Mouse (Mus musculus) left cerebral cortex, postnatal 25 days (tissue): ENCODE data around the gene Smarcc2. TPM values are rescaled to one million over a fixed set of nuclear protein-coding genes. Genes with fewer than 3 reads are reported as not detected.
"Not testable (repeated sequence)": the region's sequence is repeated elsewhere in the genome, so short reads cannot be mapped to it uniquely, and the experiment has no call there.

Source experiments
- DNase-seq, 2 experiments: peaks; one replicate each; pipeline ENCODE4 v3.0.0; 2022; ENCODE audit warnings: low spot score in 2 of 2, mixed read lengths in 1 of 2
- intact Hi-C: fragments of 180-260 bp; cut with DNase I; formaldehyde crosslinking; loops from one replicate; pipeline ENCODE4 v1.15.1; 2025
- total RNA-seq, 2 experiments: library from RNA; stranded (reverse); gene quantifications; 2 replicates each; pipeline ENCODE4 v1.2.3; 2021

Smarcc2 gene
- total RNA-seq, 2 experiments from 2014 or later = 228 to 232 TPM

DNA sequence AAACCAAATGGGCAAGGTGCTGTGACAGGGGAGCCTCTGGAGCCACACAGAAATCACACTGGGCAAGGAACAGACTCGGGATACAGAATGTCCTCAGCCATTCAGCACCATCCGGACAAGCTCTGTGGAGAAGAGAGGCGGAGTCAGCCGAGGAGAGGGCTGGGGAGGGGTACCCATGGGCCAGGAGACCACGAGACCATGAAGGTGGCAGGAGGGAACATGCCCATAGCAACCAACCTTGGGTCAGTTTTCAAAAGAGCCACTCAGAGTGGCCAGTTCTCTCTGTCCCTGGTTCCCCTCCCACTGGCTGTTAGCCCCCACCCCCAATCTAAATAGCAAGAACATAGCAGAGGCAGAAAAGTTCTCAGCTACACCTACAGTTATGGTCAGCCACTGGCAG lies 31.9 kb downstream of the Smarcc2 start:
- DNase-seq = peak in 1 of 2 experiments; percentile 16
- intact Hi-C loops = no loop called here

DNA sequence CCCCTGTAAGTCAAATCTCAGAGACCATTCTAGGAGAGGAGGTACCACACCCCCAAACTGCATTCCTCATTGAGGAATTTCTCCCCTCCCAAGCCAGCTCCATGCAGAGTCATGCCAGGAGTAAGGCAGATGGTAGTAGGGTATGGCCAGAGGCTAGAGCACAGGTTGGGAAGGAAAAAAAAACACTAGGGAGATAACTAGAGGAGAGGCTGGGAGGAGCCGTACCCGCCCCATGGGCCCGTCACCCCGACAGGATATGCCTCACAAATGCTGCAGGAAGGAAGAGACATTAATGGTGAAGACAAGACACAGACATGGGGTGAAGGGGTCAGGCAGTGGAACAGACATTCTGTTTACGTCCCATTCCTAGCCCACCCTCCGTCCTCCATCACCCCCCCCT lies 32.4 kb downstream of the Smarcc2 start:
- intact Hi-C loops = no loop called here
- DNase-seq = peak; percentile 13 to 20

DNA sequence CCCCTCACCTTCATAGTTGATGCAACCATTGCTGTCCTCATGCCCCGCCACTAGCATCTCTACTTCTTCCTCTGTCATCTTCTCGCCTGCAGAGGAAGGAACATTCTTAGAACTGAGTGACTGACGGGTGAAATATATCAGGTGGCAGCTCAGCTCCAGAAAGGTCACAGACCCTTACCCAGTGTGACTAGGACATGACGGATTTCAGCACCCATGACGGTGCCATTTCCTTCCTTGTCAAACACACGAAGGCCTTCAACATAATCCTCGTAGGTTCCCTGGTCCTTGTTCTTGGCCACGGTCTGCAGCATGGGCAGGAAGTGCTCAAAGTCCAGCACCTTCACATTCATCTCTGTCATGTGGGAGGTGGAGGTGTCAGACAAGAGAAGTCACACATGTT lies 33.0 kb downstream of the Smarcc2 start:
- DNase-seq, intact Hi-C loops: not testable (repeated sequence)

DNA sequence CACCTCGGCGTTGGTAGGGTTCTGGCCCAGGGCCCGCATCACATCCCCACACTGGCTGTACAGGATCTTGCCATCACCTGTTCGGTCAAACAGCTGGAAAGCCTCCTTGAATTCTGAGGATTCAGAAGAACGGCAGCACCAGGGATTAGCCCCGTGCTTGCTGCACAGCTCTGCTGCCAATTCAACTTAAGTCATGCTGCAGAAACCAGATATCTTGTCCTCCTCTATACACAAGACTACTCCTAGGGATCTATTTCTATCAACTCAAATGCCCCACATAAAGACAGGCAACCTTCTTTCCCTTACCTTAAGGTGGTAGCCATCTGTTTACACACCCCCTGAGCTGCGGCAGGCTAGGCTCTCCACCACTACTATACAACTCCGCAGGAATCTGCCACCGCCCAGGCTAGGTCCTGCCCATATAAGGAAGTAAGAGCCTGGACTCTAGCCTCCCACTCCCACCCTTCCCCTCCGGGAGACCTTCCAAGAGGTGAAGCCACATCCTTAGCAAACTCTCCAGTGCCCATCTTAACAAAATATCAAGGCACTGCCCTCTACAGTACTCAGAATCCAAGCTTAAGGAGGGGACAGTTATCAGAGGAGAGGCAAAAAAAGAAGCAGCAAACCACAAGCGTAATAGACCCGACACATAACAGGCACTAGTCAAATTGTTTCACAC lies 33.7 kb downstream of the Smarcc2 start:
- DNase-seq = peak; percentile 59 to 83
- intact Hi-C loops = no loop called here

DNA sequence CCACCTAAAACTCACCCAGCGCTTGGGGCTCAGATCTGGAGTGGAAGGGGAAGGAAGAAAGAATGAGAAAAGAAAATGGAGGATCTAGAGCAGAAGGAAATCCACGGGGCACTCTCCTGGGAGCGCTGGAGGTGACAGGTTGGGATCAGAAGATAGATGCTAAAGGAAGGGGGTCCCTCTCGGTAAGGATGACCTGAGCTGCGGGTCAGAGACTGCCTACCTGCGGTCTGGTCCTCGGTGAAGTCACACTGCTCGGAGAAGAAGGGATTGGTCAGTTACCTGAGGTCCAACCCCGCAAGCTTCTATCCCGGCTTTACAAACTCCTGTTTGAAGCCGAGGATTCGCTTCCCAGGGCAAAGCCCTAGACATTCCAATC lies 34.3 kb downstream of the Smarcc2 start:
- intact Hi-C loops = no loop called here
- no peak for DNase-seq

DNA sequence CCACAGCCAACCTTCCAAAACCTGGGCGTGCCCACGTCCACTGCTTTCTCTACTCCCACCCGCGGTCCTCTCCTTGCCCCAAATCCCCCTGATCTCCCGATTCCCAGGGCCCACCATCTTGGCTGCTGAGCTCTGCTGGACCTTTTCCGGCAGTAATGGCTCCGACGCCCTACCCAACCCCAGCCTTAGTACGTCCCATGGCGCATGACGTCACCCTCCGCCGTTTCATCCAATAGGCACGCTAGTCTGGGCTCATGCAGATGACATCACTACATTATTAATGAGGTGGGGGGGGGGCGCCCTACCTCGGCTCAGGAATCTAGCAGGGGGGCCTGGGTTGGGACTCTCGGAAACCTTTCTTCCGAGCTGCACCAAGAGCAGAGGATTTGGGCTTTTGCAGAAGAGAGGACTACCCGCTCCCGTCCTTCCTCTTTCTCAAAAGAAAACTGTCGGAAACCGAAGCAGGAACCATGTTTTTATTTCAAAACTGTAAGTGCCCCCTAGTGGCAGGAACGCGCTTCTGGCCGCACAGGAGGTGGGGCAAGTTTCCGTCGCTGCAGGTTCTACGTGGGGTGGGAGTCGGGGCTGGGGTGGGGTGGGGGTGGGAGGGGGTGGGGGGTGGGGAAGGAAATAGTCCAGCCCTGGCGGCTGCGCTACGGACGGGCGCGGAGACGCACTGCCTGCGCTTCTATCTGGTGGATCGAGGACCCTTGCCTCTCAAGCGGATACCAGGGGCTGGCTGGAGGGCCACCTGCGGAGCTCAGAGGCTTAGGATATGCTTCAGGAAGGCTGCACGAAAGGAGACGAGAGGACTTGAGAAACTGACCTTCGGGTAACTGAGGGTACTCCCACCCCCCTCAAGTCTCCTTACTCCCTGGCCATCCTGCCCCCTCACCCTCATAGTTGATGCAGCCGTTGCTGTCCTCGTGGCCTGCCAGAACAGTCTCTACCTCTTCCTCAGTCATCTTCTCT lies 34.9 kb downstream of the Smarcc2 start, which contains the start of gene Myl6:
Myl6 (minus strand) TSS at position 451 of the 972 bp plus-strand sequence.
- DNase-seq = peak; percentile 98 to 99
- intact Hi-C loops = loop anchor here (2.0 kb wide), 1 partner anchor 53 kb away; the partner anchor contains the start of gene Zc3h10

DNA sequence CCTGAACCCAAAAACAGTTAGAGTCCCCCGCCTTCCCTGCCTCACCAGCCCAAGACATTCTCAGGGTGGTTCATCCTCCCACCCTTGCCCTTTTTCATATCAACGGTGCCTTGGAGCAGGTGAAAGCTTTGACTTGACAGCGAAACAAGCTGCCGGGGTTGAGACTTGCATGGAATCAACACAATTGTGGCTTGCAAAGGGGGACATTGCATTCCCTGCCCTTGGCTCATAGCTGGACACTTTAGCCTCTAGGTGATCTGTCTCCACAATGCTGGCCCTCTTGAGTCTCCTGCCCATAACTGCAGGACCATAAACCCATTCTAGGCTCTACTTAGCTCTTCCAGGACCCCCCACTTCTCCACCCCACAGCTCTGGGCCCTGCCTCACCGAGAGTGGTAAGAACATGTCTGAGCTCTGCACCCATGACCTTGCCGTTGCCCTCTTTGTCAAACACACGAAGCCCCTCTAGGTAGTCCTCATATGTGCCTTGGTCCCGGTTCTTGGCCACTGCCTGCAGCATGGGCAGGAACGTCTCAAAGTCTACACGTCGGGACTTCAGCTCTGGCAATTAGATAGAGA lies 35.7 kb downstream of the Smarcc2 start:
- intact Hi-C loops = loop anchor here (2.0 kb wide), 1 partner anchor 52 kb away; the partner anchor contains the start of gene Zc3h10
- peak in 1 of 2 experiments; percentile 13 for DNase-seq

DNA sequence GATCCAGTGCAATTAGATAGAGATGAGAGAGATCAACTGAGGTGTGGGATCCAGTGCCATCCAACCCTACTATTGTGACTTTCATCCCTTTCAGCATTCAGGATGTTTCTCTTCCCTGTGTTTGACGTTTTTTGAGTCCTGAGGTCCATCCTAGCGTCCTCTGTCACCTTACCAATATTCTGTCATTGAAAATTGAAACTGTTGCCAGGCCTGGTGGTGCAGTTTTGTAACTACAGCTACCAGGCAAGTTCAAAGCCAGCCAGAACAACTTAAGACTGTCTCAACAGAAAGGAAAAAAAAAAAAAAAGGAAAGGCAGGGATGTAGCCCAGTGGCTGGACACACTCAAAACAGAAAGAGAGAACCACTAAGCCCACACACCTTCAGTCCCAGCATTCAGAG lies 36.2 kb downstream of the Smarcc2 start:
- DNase-seq = no peak
- intact Hi-C loops = loop anchor here (2.0 kb wide), 1 partner anchor 52 kb away; the partner anchor contains the start of gene Zc3h10

DNA sequence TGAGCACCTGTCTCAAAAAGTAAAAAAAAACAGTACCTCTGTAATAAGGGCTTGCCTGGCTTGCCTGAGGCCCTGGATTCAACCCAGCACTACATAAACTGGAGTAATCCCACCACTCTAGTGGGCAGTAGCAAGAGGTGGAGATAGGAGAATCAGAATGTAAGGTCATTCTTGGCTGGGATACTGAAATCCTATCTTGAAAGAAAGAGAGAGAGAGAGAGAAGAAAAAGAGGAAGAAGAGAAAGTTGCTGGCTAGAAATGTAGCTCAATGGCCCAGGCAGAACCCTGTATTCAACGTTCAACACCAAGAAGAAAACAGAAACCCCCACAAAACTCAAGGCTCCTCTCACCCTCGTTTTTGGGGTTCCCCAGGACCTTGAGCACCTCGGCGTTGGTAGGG lies 36.9 kb downstream of the Smarcc2 start:
- intact Hi-C loops = loop anchor here (2.0 kb wide), 1 partner anchor 51 kb away; the partner anchor contains the start of gene Zc3h10
- no peak for DNase-seq

DNA sequence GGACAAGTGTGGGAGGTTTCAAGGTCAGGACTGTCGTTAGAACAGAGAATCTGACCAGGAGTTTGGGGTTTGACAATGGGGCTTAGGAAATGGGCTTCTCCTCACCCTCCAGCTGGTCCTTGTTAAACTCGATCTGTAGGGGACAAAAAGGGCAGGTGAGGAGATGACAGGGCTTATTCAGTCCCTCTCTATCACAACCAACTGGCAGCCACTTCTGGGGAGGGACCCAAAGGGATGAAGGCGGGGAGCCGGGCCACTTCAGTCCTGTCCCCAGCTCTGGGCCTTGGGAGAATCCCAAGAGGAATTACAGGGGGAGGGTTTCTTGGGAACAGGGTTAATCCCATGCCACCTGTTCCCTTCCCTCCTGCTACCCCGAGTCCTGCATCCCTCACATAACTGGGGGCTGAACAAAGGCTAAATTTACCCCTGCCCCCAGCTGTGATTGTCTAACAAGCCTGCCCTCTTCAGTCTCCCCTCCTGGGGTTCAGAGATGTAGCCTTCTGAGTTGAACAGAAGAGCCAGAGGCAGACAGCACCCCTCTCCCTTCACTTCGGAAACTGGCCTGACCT lies 37.5 kb downstream of the Smarcc2 start:
- intact Hi-C loops = no loop called here
- no peak for DNase-seq

DNA sequence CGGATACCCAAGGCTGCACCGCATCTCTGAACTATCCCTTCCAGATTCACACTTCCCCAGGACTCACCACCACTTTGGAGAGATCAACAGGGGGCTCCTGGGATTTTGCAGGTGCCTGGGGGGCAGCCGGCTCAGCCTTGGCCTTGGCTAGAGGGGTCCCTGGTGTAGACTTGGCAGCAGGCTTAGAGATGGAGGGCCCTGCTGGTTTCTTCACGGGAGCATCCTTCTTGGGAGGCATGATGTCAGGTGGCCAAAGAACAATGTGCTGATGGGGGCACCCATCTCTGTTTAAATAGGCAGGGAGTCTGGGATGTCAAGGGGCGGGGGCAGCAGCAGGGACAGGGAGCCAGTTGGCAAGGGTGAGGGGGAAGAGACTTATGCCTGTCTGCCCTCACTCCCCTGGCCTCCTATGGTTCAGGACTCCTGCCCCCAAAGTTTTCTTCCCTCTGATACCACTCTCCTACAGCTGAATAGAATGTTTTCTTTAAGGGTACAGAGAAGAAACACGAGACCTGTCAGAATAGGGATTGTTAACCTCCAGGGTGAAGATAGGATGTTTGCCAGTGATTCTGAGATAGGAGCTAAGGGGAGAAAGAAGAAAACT lies 38.2 kb downstream of the Smarcc2 start:
- intact Hi-C loops = no loop called here
- DNase-seq = no peak

DNA sequence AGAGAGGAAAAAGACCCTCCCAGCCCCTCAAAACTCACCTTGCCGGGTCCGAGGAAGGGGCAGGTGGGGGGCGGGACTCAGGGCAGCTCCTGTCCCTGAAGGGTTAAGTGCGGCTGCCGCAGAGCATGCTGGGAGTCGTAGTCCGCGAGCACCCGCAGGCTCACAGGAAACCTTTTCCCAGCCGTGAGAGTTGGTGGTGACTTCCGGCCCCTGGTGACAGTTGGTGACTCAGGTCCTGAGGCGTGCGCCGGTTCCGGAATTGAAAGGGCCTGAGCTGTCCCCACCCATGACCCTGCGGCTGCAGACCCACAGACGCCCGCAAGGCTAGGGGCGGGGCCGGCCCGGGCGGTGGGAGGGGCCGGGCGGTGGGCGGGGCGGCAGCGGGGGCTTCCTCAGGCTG lies 39.5 kb downstream of the Smarcc2 start, which contains the start of gene Myl6b:
Myl6b (minus strand) TSS at position 96 of the 400 bp plus-strand sequence.
- DNase-seq = peak; percentile 92 to 98
- intact Hi-C loops = loop anchor here (2.0 kb wide), 1 partner anchor 26 kb away; the partner anchor contains the start of gene Esyt1

DNA sequence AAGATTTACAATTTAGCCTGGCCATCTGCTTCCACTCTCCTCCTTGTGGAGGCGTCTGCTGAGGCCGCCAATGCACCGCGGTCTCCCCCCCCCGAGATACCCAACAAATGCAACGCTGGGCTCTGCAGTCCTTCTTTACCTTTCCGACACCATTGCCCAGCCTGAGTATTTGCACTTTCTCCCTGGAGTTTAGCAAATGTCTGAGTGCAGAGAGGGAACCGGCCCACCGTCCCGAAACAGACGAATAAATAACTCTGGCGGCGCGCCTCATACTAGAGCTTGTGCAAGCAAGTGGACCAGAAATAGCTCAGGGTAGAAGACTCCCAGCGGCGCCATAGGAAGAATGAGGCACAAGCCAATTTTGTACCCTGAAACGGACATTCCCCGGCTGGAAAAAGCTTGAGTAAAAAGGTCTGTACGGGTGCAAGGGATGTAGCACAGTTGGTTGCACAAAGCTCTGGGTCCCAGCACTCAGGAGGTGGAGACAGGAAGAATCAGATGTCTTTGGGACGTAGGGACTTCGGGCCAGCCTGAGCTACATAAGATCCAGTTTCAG lies 40.1 kb downstream of the Smarcc2 start:
- DNase-seq = peak; percentile 60 to 70
- intact Hi-C loops = loop anchor here (2.0 kb wide), 1 partner anchor 26 kb away; the partner anchor contains the start of gene Esyt1

DNA sequence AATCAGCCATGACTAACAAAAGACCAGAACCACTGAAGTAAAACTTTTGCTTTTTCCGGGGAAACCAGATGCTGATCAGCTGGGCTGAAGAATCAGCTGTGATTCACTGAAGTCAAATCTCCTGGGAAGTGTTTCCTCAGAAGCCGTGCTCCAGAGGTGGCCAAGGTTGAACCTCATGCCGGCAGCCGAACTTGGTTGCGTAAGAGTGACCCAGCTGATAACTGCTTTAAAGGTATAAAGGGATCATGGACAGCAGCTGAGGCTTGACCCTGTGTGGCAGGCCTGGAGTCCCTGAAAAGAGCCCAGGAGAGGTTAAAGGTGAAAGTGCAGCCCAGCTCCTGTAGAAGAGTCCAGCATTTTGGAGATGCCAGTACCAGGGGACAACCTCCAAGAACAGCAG lies 43.3 kb downstream of the Smarcc2 start:
- DNase-seq = no peak
- intact Hi-C loops = no loop called here

DNA sequence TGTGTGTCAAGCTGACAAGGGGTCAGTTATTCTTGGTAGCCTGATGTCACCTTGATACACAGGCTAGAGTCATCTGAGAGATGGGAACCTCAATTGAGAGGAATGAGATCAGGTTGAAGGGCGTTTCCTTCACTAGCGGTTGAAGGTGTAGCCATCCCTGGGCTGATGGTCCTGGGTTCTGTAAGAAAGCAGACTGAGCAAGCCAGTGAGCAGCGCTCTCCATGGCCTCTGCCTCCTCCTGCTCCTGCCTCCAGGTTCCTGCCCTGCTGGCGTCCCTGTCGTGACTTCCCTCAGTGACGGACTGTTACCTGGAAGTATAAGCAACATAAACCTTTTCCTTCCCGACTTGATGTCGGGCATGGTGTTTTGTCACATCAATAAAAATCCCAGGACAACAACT lies 44.5 kb downstream of the Smarcc2 start:
- DNase-seq = no peak
- intact Hi-C loops = no loop called here

DNA sequence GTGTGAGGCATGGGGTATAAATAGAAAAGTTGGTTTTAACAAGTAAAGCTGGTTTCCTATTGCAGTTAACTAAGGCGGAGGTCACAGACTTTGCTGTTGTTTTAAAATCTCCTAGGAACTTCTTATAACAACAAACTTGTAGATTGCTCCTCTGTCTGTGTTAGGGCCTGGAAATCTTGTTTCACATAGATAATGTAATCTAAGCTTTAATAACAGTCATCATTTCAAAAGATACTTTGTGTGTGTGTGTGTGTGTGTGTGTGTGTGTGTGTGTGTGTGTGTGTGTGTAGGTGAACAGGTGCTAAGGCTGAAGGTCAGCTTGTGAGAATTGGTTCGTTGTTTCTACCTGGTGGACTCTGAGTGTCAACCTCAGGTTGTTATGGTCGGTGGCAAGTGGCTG lies 45.0 kb downstream of the Smarcc2 start:
- intact Hi-C loops = no loop called here
- DNase-seq = no peak

DNA sequence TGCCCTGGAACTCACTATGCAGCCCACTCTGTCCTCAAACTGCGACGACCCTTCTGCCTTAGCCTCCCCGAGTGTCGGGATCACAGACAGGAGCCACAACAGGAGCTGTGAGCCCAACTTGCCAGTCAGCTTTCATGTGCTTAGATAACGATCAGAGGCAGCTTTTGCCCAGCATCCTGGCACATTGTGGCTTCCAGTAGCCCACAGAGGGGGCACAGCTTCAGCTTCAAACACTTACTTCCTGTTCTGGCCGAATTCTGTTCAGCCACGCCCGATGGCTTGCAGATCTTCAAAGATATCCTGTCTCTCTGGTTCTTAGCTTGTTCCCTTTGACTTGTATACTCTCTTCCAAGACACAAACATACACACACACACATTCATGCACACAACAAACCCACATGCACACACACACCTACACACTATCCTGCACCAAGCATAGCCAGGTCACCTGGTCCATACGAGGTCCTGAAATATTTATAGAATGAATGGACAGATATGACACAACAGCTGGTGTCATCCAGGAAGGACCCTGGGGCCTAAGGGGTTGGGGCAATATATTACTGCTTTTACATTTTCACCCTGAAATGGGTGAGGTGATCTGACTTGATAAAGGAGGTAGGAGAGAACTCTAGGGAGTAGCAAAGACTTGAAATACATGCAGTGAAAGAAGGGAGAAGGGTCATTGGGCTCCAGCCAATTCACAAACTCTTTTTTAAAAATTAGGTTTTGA lies 45.8 kb downstream of the Smarcc2 start:
- no peak for DNase-seq
- intact Hi-C loops = no loop called here

DNA sequence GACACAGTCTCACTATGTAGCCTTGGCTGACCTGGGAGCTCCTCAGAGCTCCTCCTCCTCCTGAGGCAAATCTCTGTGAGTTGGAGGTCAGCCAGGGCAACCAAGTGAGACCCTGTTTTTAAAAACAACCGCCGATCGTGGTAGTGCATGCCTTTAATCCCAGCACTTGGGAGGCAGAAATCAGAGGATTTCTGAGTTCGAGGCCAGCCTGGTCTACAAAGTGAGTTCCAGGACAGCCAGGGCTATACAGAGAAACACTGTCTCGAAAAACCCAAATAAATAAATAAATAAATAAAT lies 46.3 kb downstream of the Smarcc2 start:
- DNase-seq, intact Hi-C loops: not testable (repeated sequence)
